Mouse (Mus musculus) inflammation-experienced regulatory T-cells (primary cell): ENCODE measurements around the gene Ttc24. TPM values are rescaled to one million over a fixed set of nuclear protein-coding genes. Genes with fewer than 3 reads are reported as not detected.

ENCODE experiments used
- polyA plus RNA-seq, 2 experiments: library from polyadenylated mRNA; unstranded; fragments of 100-300 nt; shearing (Covaris generic); gene quantifications; one replicate each; pipeline ENCODE4 v1.2.1; 2017

The Ttc24 gene
- 1 to 10 TPM in 1 of 2 experiments, not detected in 1; 1.5 TPM for polyA plus RNA-seq

DNA sequence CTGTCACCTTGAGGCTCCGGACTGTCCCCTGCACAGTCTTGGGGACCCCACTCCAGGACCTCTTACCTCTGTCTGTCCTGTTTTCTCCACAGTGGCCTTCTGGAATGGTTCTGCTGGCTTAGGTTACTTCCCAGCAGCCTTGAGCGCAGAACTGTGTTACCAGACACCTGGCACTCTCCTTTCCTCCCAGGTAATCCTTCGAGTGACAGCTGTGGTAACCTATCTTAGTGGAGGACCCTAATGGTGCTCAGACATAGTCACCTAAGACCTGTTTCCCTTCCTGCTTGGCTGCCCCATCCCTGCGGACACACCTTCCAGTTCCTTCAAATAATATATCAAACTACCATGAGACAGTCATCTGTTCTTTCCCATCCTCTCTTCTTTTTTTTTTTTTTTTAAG, at the start of gene Ttc24:
Gene Ttc24 (minus strand): TSS at position 101 of the 400 bp plus-strand sequence.

DNA sequence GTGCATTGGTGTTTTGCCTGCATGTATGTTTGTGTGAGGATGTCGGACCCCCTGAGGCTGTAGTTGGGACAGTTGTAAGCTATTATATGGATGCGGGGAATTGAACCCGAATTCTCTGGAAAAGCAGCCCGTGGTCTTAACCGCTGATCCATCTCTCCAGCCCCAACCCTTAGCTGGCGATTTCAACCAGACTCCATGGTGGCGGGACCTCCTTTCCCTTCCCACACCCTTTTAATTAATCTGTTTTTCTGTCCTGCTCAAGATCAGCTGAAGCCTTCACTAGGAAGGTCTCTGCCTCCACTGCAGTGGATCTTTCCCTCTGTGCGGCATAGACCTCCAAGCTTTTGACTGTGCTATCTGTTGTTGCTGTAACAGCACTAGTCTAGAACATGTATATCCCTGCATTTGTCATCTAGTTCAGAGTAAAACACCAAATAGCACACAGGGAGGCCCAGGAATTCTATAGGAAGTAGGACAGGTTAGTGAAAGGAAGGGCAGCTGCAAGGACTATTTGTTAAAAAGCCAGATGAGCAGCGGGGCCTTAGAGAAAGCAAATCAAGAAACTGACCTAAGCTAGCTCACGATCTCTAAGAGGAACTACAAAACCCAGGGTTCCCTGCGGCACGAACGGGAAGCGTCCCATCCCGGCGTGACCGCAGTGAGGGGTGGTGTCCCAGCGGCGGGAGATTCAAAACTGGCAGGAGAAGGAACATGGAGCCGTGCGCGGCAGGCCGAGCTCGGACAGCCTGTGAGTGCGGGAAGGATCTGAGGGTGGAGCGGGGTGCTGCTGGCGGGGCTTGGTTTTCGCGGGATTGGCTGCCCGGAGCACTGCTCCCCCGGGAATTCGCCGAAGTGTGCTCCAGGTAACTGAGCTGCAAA, 3.5 kb upstream of the Ttc24 start, which contains the start of gene Iqgap3:
Gene Iqgap3 (plus strand): TSS at position 627 of the 879 bp plus-strand sequence.

DNA sequence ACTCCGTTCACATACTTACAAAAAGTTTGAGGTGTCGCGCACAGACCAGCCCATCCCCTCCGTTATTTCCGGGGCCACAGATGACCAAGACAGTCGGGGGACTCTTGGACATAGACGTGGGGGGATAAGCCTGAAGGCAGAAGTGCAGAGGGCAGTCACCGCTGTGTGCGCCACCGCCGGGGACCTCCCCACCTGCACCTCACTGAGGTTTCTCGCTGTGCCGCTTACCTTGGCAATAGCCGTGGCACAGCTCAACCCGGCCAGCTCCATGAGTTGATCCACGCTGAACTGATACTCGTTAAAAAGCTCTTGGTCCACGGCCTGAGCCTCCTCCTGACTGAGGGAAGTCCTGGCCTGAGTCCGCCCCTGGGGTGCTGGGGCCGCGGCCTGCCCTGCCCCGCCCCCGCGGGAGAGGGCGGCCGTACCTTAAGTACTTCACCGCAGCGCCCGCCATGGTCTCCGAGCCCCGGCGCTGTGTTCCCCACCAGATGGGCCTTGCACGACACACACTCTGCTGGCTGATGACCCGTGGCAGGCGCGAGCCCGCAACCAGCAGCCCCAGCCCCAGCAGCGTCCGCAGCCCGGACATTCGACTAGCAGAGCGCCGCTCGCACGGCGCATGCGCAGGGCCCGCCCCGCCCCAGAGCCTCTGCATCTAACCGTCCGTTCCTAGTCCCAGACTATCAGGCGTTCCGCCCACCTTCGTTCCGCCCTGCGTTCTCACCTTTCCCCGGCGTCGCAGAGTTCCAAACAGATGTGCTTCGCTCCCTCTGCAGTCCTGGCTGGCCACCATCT, 20.0 kb downstream of the Ttc24 start, which contains the start of gene Naxe:
Gene Naxe (minus strand): TSS at position 594 of the 795 bp plus-strand sequence.

DNA sequence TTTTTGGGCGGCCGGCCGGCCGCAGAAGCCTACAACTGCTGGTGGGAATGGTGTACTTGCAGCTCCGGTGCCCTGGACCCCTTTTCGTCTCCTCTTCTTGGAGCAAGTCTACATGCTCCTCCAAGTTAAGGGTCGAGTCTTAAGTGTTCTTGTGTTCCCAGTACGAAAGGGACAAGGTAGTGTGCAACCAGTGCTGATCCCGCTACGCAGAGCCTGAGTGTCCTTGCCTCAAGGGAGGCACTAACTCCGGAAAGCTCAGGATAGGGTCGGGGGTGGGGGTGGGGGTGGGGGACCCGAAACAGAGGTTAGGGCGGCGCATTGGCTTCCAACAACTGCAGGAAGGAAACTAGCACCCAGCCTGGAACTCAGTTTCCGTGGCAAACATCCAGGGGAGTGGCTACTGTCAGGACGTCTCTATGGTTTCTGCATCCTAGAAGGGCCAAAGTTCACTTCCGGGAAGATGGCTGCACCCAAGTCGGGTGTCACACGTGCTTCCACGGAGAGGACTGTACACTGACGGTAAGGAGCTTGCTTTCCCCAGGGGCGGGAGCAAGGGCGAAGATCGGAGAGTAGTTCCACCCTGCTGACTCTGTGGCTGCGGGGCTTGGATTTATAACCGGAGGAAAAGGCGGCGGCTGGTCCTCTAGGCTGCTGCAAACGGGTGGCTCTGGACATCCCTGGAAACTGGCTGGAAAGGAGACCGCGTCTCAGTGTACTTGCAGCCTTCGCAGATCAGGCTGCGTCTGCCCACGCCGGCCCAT, 35.3 kb downstream of the Ttc24 start, which contains the start of gene Gpatch4:
Gene Gpatch4 (plus strand): TSS at position 448 of the 761 bp plus-strand sequence.

DNA sequence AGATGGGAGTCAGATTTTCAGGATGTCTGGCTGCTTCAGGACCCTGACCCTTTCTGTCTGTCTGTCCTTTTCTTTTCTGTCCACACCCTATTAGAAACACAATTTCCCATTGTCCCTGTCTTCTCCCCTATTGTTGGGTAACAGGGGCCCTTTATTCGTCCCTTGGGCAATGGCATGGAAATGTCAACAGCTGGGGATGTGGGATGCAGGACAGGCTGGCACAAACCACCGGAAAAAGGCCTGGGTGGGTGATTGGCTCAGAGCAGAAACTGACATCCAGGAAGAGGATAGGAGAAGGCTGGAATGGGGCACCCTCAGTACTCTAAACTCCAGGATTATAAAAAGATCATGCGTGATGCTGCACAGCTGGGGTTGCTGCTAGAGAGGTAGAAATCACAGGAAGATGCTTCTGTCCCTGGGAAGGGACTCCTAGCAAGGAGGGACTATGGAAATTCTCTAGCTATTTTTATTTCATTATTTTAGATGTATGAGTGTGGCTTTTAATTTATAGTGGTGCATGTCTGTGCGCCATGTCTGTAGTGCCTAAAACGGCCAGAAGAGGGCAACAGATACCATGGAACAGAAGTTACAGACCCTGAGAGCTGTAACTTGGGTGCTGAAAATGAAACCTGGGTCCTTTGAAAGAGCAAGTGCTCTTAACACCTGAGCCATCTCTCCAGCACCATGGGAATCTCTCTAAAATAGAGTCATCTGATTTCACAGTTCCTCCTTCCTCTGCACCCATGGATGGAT, 50.5 kb downstream of the Ttc24 start, which contains the start of gene Hapln2:
Gene Hapln2 (minus strand): TSS at position 150 of the 753 bp plus-strand sequence.

Other genes starting within 250 kb of the Ttc24 start
- gene Sh2d2a, start 231.5 kb downstream of the Ttc24 start, polyA plus RNA-seq, result 100 to 1,000 TPM; 207 to 242 TPM
- gene Prcc, start 192.7 kb downstream of the Ttc24 start, polyA plus RNA-seq, result 10 to 100 TPM; 13.9 to 19.8 TPM
- gene Hdgf, start 172.0 kb downstream of the Ttc24 start, polyA plus RNA-seq, result 100 to 1,000 TPM; 130 to 152 TPM
- 100 to 1,000 TPM; 129 to 143 TPM for gene Mrpl24, start 158.8 kb downstream of the Ttc24 start, polyA plus RNA-seq
- gene Isg20l2, start 148.0 kb downstream of the Ttc24 start, polyA plus RNA-seq, result 10 to 100 TPM; 32.3 to 33.0 TPM
- 10 to 100 TPM; 27.7 to 30.8 TPM for gene Rrnad1, start 147.6 kb downstream of the Ttc24 start, polyA plus RNA-seq
- 1 to 10 TPM in 1 of 2 experiments, not detected in 1; 1.1 TPM for gene Crabp2, start 129.6 kb downstream of the Ttc24 start, polyA plus RNA-seq
- 1 to 10 TPM in 1 of 2 experiments, under 1 TPM in 1; 0.58 to 4.1 TPM for gene Nes, start 107.2 kb downstream of the Ttc24 start, polyA plus RNA-seq
- gene Bcan, start 78.1 kb downstream of the Ttc24 start, polyA plus RNA-seq, result not detected
- under 1 TPM in 1 of 2 experiments, not detected in 1; 0.12 TPM for gene Hapln2, start 50.7 kb downstream of the Ttc24 start, polyA plus RNA-seq
- gene Gpatch4, start 35.2 kb downstream of the Ttc24 start, polyA plus RNA-seq, result 10 to 100 TPM; 27.3 to 49.8 TPM
- gene Naxe, start 19.8 kb downstream of the Ttc24 start, polyA plus RNA-seq, result 10 to 100 TPM; 80.8 to 88.9 TPM
- gene Iqgap3, start 3.7 kb upstream of the Ttc24 start, polyA plus RNA-seq, result 1 to 10 TPM in 1 of 2 experiments, under 1 TPM in 1; 0.69 to 3.5 TPM
- 10 to 100 TPM; 95.1 to 98.4 TPM for gene Mef2d, start 64.1 kb upstream of the Ttc24 start, polyA plus RNA-seq
- gene Rhbg, start 176.4 kb upstream of the Ttc24 start, polyA plus RNA-seq, result under 1 TPM in 1 of 2 experiments, not detected in 1; 0.39 TPM
- gene Gm38392, start 208.9 kb upstream of the Ttc24 start, polyA plus RNA-seq, result under 1 TPM in 1 of 2 experiments, not detected in 1; 0.31 TPM
- gene Tsacc, start 218.7 kb upstream of the Ttc24 start, polyA plus RNA-seq, result 10 to 100 TPM in 1 of 2 experiments, 1 to 10 TPM in 1; 8.3 to 15.6 TPM
- 100 to 1,000 TPM; 327 to 346 TPM for gene Cct3, start 218.8 kb upstream of the Ttc24 start, polyA plus RNA-seq
- 100 to 1,000 TPM; 342 to 357 TPM for gene Glmp, start 246.7 kb upstream of the Ttc24 start, polyA plus RNA-seq